Mouse (Mus musculus): Measurements from ENCODE around the gene Cstf1.

- TF ChIP-seq CTCF (conservative IDR thresholded peaks at IDR 0.05; ENCODE audit: low read length), result no peak
- no peak for TF ChIP-seq POU5F1 (IDR thresholded peaks at IDR 0.05; ENCODE audit: borderline replicate concordance, low read length)
Observed at GRCm38 (mm10) chr2:172413894-172414293, 43.4 kb downstream of the Cstf1 start.

Data from E14TG2a.4 (cell line).